Mouse (Mus musculus) olfactory bulb, adult 2 months (tissue): Measurements from ENCODE around the gene Galm. TPM values are rescaled to one million over a fixed set of nuclear protein-coding genes. Genes with fewer than 3 reads are reported as not detected.

ENCODE experiments used
- H3K27ac ChIP-seq: fragments of 200-500 bp; 2 replicates; pipeline ENCODE4 v1.5.1; 2012; ENCODE audit warnings: low read depth, low read length; ENCODE audit not compliant: insufficient read depth
- H3K4me1 ChIP-seq: fragments of 200-500 bp; 2 replicates; pipeline ENCODE4 v1.6.1; 2012; ENCODE audit warnings: low read length; ENCODE audit not compliant: control insufficient read depth, insufficient read depth
- H3K4me3 ChIP-seq: fragments of 200-500 bp; 2 replicates; pipeline ENCODE4 v1.5.1; 2012; ENCODE audit warnings: mild to moderate bottlenecking, low read depth, low read length, moderate library complexity; ENCODE audit not compliant: insufficient read depth
- CTCF ChIP-seq: fragments of 200-500 bp; IDR thresholded peaks from 2 replicates; pipeline ENCODE4 v1.5.1; 2012; ENCODE audit warnings: low read depth, mild to moderate bottlenecking, low read length, moderate library complexity; ENCODE audit not compliant: insufficient read depth
- POLR2A ChIP-seq: fragments of 200-500 bp; IDR thresholded peaks from 2 replicates; pipeline ENCODE4 v1.6.1; 2012; ENCODE audit warnings: mild to moderate bottlenecking, low read depth, low read length, moderate library complexity; ENCODE audit not compliant: insufficient read depth
- WGBS: fragments of 180-500 bp; shearing (Covaris S2); methylation state at CpG from one replicate; pipeline ENCODE4 v1.1.7; 2018; 5-methylcytosine and 5-hydroxymethylcytosine counted together
- polyA plus RNA-seq: library from polyadenylated mRNA; stranded (reverse); fragments of >200 nt; gene quantifications from 2 replicates; pipeline ENCODE4 v1.2.4, GENCODE M21; 2012; ENCODE audit warnings: low replicate concordance; ENCODE audit not compliant: missing spikeins, insufficient read depth, insufficient read length

Gene Galm
- polyA plus RNA-seq, 1 experiment = not detected

GRCm38 (mm10) chr17:80167851-80168251 is 40.6 kb downstream of the Galm start:
- WGBS = 36% methylated on average over 7 of the region's 7 CpGs
- peak overlapping the region; percentile 83; the same call in 1 of the 2 replicates for H3K27ac ChIP-seq
- H3K4me3 ChIP-seq = no peak overlapping the region
- H3K4me1 ChIP-seq = peaks cover 25% of the 10 kb centered on the region
- TF ChIP-seq CTCF = no peak
- no peak for TF ChIP-seq POLR2A

GRCm38 (mm10) chr17:80168425-80169182 is 41.3 kb downstream of the Galm start:
- Histone ChIP-seq H3K27ac (peak overlapping the region; percentile 83), H3K4me1 (peaks cover 25% of the 10 kb centered on the region), H3K4me3 (peak overlapping the region; percentile 9; the same call in 1 of the 2 replicates)
- WGBS = 5% methylated on average over 16 of the region's 16 CpGs
- TF ChIP-seq CTCF (no peak), POLR2A (no peak)

GRCm38 (mm10) chr17:80169792-80170191 is 42.5 kb downstream of the Galm start:
- H3K4me1 ChIP-seq = peaks cover 31% of the 10 kb centered on the region
- H3K4me3 ChIP-seq = no peak overlapping the region
- TF ChIP-seq POLR2A (no peak), CTCF (no peak)
- 96% methylated on average over 6 of the region's 6 CpGs for WGBS
- no peak overlapping the region for H3K27ac ChIP-seq

GRCm38 (mm10) chr17:80170951-80171350 is 43.7 kb downstream of the Galm start:
- Histone ChIP-seq H3K4me1 (peaks cover 26% of the 10 kb centered on the region), H3K27ac (no peak overlapping the region), H3K4me3 (no peak overlapping the region)
- WGBS = 87% methylated on average over 7 of the region's 7 CpGs
- no peak for TF ChIP-seq CTCF
- no peak for TF ChIP-seq POLR2A

- 94% methylated on average over 4 of the region's 4 CpGs for WGBS
- H3K4me1 ChIP-seq = peaks cover 23% of the 10 kb centered on the region
- H3K27ac ChIP-seq = no peak overlapping the region
- H3K4me3 ChIP-seq = no peak overlapping the region
- TF ChIP-seq CTCF (no peak), POLR2A (no peak)
Measured at GRCm38 (mm10) chr17:80171948-80172347, 44.7 kb downstream of the Galm start.

- 91% methylated on average over 5 of the region's 5 CpGs for WGBS
- no peak overlapping the region for H3K27ac ChIP-seq
- no peak overlapping the region for H3K4me3 ChIP-seq
- H3K4me1 ChIP-seq = peaks cover 18% of the 10 kb centered on the region
- TF ChIP-seq POLR2A (no peak), CTCF (no peak)
Measured at GRCm38 (mm10) chr17:80172761-80173160, 45.5 kb downstream of the Galm start.

- WGBS = 79% methylated on average over 2 of the region's 2 CpGs
- no peak overlapping the region for H3K4me3 ChIP-seq
- H3K27ac ChIP-seq = no peak overlapping the region
- H3K4me1 ChIP-seq = peaks cover 11% of the 10 kb centered on the region
- TF ChIP-seq POLR2A = no peak
- no peak for TF ChIP-seq CTCF
Measured at GRCm38 (mm10) chr17:80173708-80174107, 46.4 kb downstream of the Galm start.

- peaks cover 6% of the 10 kb centered on the region; the same call in 1 of the 2 replicates for H3K4me1 ChIP-seq
- 65% methylated on average over 3 of the region's 3 CpGs for WGBS
- TF ChIP-seq CTCF = no peak
- TF ChIP-seq POLR2A = no peak
- no peak overlapping the region for H3K4me3 ChIP-seq
- no peak overlapping the region for H3K27ac ChIP-seq
Measured at GRCm38 (mm10) chr17:80174146-80174545, 46.9 kb downstream of the Galm start.

DNA sequence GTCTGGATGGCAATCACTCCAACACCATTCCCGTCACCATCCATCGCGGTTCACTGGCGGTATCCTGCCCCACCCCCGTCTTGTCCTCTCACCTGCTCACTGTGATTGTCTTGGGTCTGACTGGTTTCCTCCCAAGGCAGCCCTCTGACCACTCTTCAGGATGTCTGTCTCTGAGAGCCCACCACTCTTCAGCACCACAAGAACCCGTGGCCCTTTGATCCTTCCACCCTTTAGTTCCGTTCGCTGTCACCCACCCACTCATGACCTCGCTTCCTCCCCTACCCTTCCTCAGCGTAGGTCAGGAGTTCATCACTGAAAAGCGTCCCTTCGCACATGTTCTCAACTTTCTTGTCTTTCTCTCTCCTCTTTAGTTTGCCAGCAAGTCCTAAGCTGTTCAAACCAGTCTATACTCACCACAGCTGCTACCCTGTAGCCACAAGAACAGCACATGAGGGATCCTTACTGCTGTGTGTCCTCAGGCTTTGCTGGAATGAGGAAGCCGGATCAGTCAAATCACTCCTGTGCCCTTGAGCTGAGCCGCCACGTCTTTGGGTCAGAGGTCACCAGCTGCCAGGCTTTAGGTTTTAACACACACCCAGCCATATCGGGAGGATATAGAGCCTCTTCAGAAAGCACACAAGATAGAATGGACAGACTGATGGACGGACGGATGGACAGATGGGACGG is 47.6 kb downstream of the Galm start:
- Histone ChIP-seq H3K4me1 (peaks cover 6% of the 10 kb centered on the region; the same call in 1 of the 2 replicates), H3K27ac (no peak overlapping the region), H3K4me3 (no peak overlapping the region)
- TF ChIP-seq CTCF = no peak
- no peak for TF ChIP-seq POLR2A
- WGBS = 84% methylated on average over 19 of the region's 19 CpGs
